Mouse (Mus musculus) liver, embryonic 15.5 days (tissue): ENCODE data around the gene Ak7. TPM values are rescaled to one million over a fixed set of nuclear protein-coding genes. Genes with fewer than 3 reads are reported as not detected.

Experiments used
- ATAC-seq: fragments of 200-750 bp; cut with Nextera tagmentation; 2 replicates; pipeline ENCODE4 v1.8.0; 2017; ENCODE audit warnings: moderate number of reproducible peaks, mild to moderate bottlenecking, moderate library complexity; ENCODE audit not compliant: insufficient read depth
- H3K27ac ChIP-seq: fragments of 300-500 bp; sonication (generic); replicated peaks from 2 replicates; pipeline ENCODE4 v1.5.1; 2015; ENCODE audit warnings: mild to moderate bottlenecking, inconsistent platforms
- H3K27me3 ChIP-seq: fragments of 300-500 bp; sonication (generic); 2 replicates; pipeline ENCODE4 v1.6.1; 2015; ENCODE audit warnings: mild to moderate bottlenecking, inconsistent platforms
- H3K36me3 ChIP-seq: fragments of 300-500 bp; sonication (generic); replicated peaks from 2 replicates; pipeline ENCODE4 v1.6.1; 2015; ENCODE audit warnings: moderate library complexity, mild to moderate bottlenecking, inconsistent platforms
- H3K4me1 ChIP-seq: fragments of 300-500 bp; sonication (generic); replicated peaks from 2 replicates; pipeline ENCODE4 v1.6.1; 2015; ENCODE audit warnings: inconsistent platforms
- H3K4me2 ChIP-seq: fragments of 300-500 bp; sonication (generic); 2 replicates; pipeline ENCODE4 v1.6.1; 2015; ENCODE audit warnings: moderate library complexity, mild to moderate bottlenecking, inconsistent platforms
- H3K4me3 ChIP-seq: fragments of 300-500 bp; sonication (generic); replicated peaks from 2 replicates; pipeline ENCODE4 v1.5.1; 2015; ENCODE audit warnings: mild to moderate bottlenecking, inconsistent platforms
- H3K9ac ChIP-seq: fragments of 300-500 bp; sonication (generic); 2 replicates; pipeline ENCODE4 v1.6.1; 2015; ENCODE audit warnings: moderate library complexity, mild to moderate bottlenecking, inconsistent platforms
- H3K9me3 ChIP-seq: fragments of 300-500 bp; sonication (generic); replicated peaks from 2 replicates; pipeline ENCODE4 v1.6.1; 2016; ENCODE audit warnings: inconsistent platforms
- WGBS: fragments of 180-500 bp; shearing (Covaris S2); methylation state at CpG from one replicate; pipeline ENCODE4 v1.1.7; 2015; ENCODE audit warnings: mixed read lengths; ENCODE audit not compliant: insufficient replicate concordance; 5-methylcytosine and 5-hydroxymethylcytosine counted together
- polyA plus RNA-seq: library from polyadenylated mRNA; unstranded; fragments of >200 nt; fragmentation: Nextera tagmentation; extraction: Ambion mirVana; gene quantifications from 2 replicates; pipeline ENCODE4 v1.2.1, GENCODE M21; 2015

Gene Ak7
- polyA plus RNA-seq, 1 experiment from 2014 or later: 0.09 TPM

DNA sequence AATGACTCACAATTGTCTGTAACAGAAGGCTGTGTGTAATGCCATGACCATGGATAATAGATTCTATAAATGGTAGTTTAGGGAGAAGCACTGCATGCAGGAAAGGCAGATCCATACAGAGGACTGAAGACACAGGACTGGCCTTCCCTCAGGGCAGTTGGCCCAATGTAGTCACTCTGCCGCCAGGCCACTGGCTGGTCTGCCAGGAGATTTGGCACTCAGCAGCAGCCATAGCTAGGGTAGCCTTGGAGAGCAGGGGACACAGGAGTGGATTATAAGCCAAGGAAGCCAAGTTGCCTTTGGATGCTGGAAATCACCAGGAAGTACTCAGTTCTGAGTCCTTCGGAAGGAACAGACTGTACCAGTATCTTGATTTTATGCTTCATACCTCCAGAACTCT is 11.8 kb upstream of the Ak7 start:
- H3K27ac ChIP-seq: no peak overlapping the region
- H3K4me3 ChIP-seq: no peak overlapping the region
- H3K27me3 ChIP-seq: no peaks in the 10 kb centered on the region
- H3K36me3 ChIP-seq: peaks cover 13% of the 10 kb centered on the region; the same call in 1 of the 2 replicates
- no peak overlapping the region for H3K9ac ChIP-seq
- WGBS: 86% methylated on average over 2 of the region's 2 CpGs
- H3K4me2 ChIP-seq: no peak overlapping the region
- H3K9me3 ChIP-seq: no peaks in the 10 kb centered on the region
- no peaks in the 10 kb centered on the region for H3K4me1 ChIP-seq
- no peak for ATAC-seq

DNA sequence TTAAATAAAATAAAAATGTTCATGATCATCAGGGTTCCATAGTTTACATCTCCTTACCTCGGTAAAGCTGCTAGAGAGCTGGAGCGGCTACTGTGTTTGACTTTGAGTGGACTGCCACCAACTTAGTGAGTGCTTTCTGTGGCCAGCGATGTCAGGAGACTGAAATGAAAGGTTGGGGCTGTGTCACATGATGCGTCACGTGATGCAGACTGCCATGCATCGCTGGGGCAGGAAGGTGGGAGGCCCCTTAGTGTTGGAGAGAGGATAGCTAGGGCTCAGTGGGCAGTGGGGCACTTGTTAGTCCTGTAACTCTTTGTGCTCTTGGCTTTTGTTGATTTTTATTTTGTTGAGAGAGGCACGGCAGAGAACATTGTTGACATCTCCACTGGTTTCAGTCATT is 9.9 kb upstream of the Ak7 start:
- Histone ChIP-seq H3K9me3 (no peaks in the 10 kb centered on the region), H3K27me3 (no peaks in the 10 kb centered on the region), H3K36me3 (peaks cover 15% of the 10 kb centered on the region), H3K9ac (no peak overlapping the region), H3K4me2 (no peak overlapping the region), H3K4me3 (no peak overlapping the region), H3K4me1 (no peaks in the 10 kb centered on the region), H3K27ac (no peak overlapping the region)
- no peak for ATAC-seq
- 76% methylated on average over 7 of the region's 7 CpGs for WGBS

DNA sequence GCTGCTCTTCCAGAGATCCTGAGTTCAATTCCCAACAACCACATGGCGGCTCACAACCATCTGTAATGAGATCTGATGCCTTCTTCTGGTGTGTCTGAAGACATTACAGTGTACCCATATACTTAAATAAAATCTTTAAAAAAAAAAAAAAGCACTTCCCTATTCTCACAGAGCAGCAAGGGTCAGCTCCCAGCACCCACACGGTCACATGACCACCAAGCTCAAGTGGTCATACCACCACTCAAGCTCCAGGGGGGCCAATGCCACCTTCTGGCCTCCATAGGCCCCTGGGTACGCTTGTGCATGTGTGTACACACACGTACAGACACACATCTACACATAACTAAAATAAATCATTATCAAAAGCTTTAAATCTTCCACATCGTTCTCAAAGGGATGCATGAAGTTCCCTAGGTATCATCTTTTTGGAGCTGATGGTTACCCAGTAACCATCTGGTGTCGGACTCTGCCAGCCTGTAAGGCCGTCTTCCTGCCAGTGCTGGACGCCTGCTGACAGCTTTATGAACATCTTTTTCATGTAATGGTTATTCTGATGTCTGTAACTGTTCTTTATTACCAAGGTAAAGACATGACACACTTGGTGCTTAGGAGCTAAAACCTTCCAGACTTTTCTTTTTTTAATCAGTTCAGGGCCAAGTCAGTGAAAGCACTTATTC is 8.5 kb upstream of the Ak7 start:
- H3K4me1 ChIP-seq: no peaks in the 10 kb centered on the region
- no peak overlapping the region for H3K4me3 ChIP-seq
- H3K9me3 ChIP-seq: no peaks in the 10 kb centered on the region
- H3K9ac ChIP-seq: no peak overlapping the region
- H3K27ac ChIP-seq: no peak overlapping the region
- no peak overlapping the region for H3K4me2 ChIP-seq
- no peaks in the 10 kb centered on the region for H3K27me3 ChIP-seq
- 72% methylated on average over 8 of the region's 8 CpGs for WGBS
- ATAC-seq: no peak
- peaks cover 20% of the 10 kb centered on the region for H3K36me3 ChIP-seq

DNA sequence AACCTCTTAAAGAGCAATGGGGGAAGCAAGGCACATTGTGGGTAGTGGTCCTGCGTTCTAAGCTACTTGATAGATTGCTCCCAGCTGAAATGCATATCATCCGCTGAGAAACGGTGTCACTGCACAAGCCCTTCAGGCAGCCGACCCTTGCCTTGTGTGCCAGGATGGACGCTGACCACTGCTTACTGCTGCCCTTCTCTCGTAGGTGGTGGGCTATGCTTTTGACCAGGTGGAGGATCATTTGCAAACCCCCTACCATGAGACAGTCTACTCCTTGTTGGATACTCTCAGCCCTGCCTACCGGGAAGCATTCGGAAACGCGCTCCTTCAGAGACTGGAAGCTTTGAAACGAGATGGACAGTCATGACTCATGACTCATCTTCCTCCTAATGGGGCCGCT is 5.3 kb upstream of the Ak7 start:
- Histone ChIP-seq H3K4me2 (no peak overlapping the region), H3K27me3 (no peaks in the 10 kb centered on the region), H3K27ac (no peak overlapping the region), H3K36me3 (peaks cover 13% of the 10 kb centered on the region), H3K4me3 (no peak overlapping the region), H3K4me1 (peaks cover 6% of the 10 kb centered on the region), H3K9ac (no peak overlapping the region), H3K9me3 (no peaks in the 10 kb centered on the region)
- WGBS: 79% methylated on average over 12 of the region's 12 CpGs
- ATAC-seq: no peak

DNA sequence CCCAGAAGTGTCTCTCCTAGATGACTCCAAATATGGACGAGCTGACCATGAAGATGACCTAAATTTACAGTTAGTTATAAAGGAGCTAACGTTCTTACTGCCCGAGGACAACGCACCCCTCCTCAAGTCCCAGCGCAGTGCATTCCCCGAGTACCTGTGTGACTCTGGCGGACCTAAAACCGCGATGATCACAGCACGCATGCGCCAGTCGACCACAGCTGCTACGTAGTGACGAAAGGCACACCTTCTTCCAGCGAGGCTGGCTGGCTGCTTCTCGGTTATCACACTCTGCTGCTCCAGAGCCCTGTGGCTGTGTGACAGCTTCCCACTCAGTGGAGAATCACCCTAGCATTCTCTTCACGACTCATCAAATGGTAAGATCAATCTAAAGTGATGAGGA is 12.8 kb downstream of the Ak7 start:
- H3K4me1 ChIP-seq: peaks cover 12% of the 10 kb centered on the region
- no peak overlapping the region for H3K9ac ChIP-seq
- ATAC-seq: peak; percentile 53
- WGBS: 39% methylated on average over 17 of the region's 17 CpGs
- H3K9me3 ChIP-seq: no peaks in the 10 kb centered on the region
- no peaks in the 10 kb centered on the region; the same call in 1 of the 2 replicates for H3K27me3 ChIP-seq
- H3K4me2 ChIP-seq: peak overlapping the region; percentile 47
- no peak overlapping the region; the same call in 1 of the 2 replicates for H3K4me3 ChIP-seq
- H3K27ac ChIP-seq: no peak overlapping the region
- H3K36me3 ChIP-seq: no peaks in the 10 kb centered on the region

DNA sequence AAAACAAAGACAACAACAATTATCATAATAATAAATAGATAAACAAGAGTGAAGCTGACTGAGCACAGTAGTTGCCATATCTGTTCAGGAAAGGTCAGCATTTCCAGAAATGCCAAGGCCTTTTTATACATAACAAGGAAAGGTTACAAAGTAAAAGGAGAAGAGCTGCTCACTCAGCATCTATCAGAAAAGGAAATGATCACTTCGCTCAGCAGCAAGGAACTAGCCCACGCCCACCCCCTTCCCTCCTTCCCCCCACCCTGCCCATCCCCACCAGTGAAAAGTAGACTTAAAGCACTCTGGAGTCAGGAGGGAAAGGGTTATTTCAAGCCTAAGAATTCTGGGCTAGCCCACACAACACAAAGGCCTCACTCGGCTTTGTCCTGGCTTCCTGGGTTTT is 14.4 kb downstream of the Ak7 start:
- Histone ChIP-seq H3K4me1 (peaks cover 25% of the 10 kb centered on the region), H3K36me3 (no peaks in the 10 kb centered on the region), H3K27me3 (no peaks in the 10 kb centered on the region; the same call in 1 of the 2 replicates), H3K9me3 (no peaks in the 10 kb centered on the region), H3K27ac (no peak overlapping the region), H3K4me3 (no peak overlapping the region), H3K4me2 (no peak overlapping the region), H3K9ac (no peak overlapping the region)
- no peak for ATAC-seq
- 46% methylated on average over 3 of the region's 3 CpGs for WGBS

DNA sequence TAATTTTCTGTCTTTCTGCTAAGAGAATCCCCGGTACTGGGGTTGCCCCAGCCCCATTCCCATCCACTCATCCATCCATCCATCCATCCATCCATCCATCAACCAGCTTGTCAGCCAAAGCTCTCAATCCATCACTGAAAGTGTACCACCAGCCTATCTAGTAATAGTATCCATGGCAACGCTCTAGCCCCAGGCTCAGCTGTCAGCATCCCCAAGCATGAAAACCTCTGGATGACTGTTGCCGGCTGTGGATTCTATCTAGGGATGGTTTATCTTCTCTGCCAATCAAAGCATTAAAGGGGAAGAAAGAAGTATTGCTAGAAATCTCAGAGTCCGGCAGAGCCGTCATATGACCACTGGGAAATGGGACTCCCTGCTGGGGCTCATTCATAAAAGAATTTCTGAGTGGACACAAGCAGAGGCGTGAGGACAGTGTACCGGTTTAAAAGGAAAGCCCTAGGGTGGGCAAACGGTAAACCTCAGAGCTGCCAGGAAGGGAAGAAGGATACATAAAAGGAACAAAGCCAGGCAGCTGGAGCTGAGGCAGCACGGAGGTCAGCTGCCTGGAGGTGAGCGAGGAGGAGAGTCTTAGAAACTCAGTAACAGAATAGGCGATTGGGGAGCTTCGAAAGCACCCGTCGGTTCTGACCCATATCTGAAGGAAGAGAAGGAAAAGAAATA is 15.8 kb downstream of the Ak7 start:
- Histone ChIP-seq H3K4me3 (no peak overlapping the region), H3K4me2 (no peak overlapping the region), H3K9ac (no peak overlapping the region), H3K4me1 (peaks cover 35% of the 10 kb centered on the region), H3K36me3 (no peaks in the 10 kb centered on the region), H3K27ac (no peak overlapping the region), H3K9me3 (no peaks in the 10 kb centered on the region), H3K27me3 (no peaks in the 10 kb centered on the region)
- 66% methylated on average over 14 of the region's 14 CpGs for WGBS
- no peak for ATAC-seq

DNA sequence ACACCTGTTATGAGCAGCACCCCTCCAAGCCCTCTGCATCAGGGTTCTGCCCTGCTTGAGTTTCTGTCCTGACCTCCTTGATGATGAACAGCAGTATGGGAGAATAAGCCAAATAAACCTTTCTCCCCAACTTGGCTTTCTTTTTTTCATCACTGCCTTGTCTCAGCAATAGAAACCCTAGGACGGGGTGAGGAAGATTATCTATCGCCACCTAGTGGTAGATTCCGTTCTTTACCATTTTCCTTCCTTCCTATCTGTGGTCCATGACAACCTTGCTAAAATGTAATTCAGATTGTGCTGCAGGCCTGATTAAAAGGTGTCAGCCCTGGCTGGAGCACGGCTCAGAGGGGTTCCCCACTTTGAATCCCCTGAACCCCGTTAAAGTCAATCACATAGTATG is 16.9 kb downstream of the Ak7 start:
- H3K27ac ChIP-seq: no peak overlapping the region
- no peak overlapping the region for H3K4me3 ChIP-seq
- no peaks in the 10 kb centered on the region for H3K9me3 ChIP-seq
- under 1% methylated on average over 5 of the region's 5 CpGs for WGBS
- H3K27me3 ChIP-seq: no peaks in the 10 kb centered on the region
- H3K9ac ChIP-seq: no peak overlapping the region
- peaks cover 45% of the 10 kb centered on the region for H3K4me1 ChIP-seq
- H3K36me3 ChIP-seq: no peaks in the 10 kb centered on the region
- no peak for ATAC-seq
- H3K4me2 ChIP-seq: no peak overlapping the region

DNA sequence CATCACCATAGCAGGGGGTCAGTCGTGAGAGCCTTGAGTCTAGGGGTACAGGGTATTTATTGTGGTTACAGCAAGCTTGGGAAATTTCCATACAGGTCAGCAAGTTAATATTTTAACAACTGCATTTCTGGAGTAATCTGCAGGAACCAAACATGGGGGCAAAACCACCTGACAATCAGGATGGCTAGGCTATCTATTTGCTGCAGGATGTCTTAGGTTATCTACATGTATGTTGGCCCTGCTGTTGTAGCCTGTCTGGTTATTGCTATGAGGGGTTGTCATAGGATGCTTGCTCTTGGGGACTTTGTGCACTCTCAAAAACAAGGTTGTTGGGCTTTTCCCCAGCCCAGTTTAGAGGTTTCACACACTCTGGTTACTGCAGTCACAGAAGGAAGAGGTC is 18.8 kb downstream of the Ak7 start:
- Histone ChIP-seq H3K27ac (peak overlapping the region; percentile 64), H3K36me3 (no peaks in the 10 kb centered on the region), H3K9me3 (no peaks in the 10 kb centered on the region), H3K4me2 (peak overlapping the region; percentile 8; the same call in 1 of the 2 replicates), H3K4me1 (peaks cover 49% of the 10 kb centered on the region), H3K9ac (no peak overlapping the region), H3K27me3 (no peaks in the 10 kb centered on the region), H3K4me3 (no peak overlapping the region)
- WGBS: 9% methylated on average over 1 of the region's 1 CpGs
- peak; percentile 70 for ATAC-seq

DNA sequence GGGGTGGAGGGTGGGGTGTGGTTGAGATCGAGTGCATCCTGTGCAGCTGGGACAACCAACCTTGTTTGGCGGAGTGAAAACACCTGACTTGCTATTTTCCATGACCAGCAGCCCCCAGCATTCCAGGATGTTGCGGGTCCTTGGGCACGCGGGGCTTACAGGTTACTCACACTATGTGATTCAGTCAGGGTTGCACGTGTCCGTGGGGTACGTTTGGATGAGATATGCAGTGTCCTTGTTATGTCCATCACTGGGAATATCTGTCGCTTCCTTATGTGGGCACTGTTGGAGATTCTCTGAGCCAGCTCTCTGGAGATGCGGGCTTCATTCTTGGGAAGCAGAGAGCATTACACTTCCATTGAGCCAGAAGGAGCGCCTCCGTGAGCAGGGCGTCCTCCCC is 20.0 kb downstream of the Ak7 start:
- Histone ChIP-seq H3K36me3 (no peaks in the 10 kb centered on the region), H3K9me3 (no peaks in the 10 kb centered on the region), H3K27ac (0 out of 2 replicates have a peak overlapping the region, but pooled peaks have one; percentile 19), H3K9ac (no peak overlapping the region), H3K27me3 (no peaks in the 10 kb centered on the region), H3K4me3 (no peak overlapping the region), H3K4me1 (peaks cover 50% of the 10 kb centered on the region), H3K4me2 (no peak overlapping the region)
- no peak for ATAC-seq
- WGBS: 68% methylated on average over 13 of the region's 13 CpGs

DNA sequence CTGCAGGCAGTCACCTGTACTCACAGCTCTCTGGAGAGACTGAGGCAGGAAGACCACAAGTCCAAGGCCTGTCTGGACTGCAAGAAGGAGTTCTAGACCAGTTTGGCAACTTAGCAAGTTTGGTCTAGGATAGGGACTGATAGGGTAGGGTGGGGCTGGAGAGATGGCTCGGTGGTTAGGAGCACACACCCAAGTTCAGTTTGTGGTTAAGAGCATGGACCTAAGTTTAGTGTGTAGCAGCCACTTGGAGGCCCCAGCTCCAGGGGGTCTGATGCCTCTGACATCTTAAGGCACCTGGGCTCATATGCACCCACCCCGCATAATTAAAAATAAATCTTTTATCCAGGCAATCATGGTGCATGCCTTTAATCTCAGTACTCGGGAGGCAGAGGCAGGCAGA is 21.5 kb downstream of the Ak7 start:
- H3K4me3 ChIP-seq: no peak overlapping the region
- peak overlapping the region; percentile 31 for H3K4me2 ChIP-seq
- H3K36me3 ChIP-seq: no peaks in the 10 kb centered on the region
- H3K27me3 ChIP-seq: no peaks in the 10 kb centered on the region
- H3K9me3 ChIP-seq: no peaks in the 10 kb centered on the region
- 24% methylated on average over 3 of the region's 3 CpGs for WGBS
- H3K27ac ChIP-seq: peak overlapping the region; percentile 68
- peak; percentile 78 for ATAC-seq
- peaks cover 57% of the 10 kb centered on the region for H3K4me1 ChIP-seq
- no peak overlapping the region for H3K9ac ChIP-seq
